Mouse (Mus musculus) hindbrain, embryonic 14.5 days (tissue): Measurements from ENCODE around the gene Dpep2nb. TPM values are rescaled to one million over a fixed set of nuclear protein-coding genes. Genes with fewer than 3 reads are reported as not detected.
"Not testable (repeated sequence)": the region's sequence is repeated elsewhere in the genome, so short reads cannot be mapped to it uniquely, and the experiment has no call there.

Source experiments
- ATAC-seq: fragments of 200-750 bp; cut with Nextera tagmentation; 2 replicates; pipeline ENCODE4 v1.8.0; 2017; ENCODE audit warnings: moderate number of reproducible peaks, mild to moderate bottlenecking, moderate TSS enrichment, moderate library complexity; ENCODE audit not compliant: low FRiP score
- DNase-seq: peaks from one replicate; pipeline ENCODE4 v3.0.0-alpha.2; 2015; ENCODE audit warnings: low spot score
- H3K27ac ChIP-seq: fragments of 300-500 bp; sonication (generic); 2 replicates; pipeline ENCODE4 v1.5.1; 2014; ENCODE audit warnings: mild to moderate bottlenecking, moderate library complexity
- H3K27me3 ChIP-seq: fragments of 300-500 bp; sonication (generic); 2 replicates; pipeline ENCODE4 v1.6.1; 2014; ENCODE audit warnings: mild to moderate bottlenecking, low read length, mixed read lengths; ENCODE audit not compliant: control insufficient read depth, insufficient read depth
- H3K36me3 ChIP-seq: fragments of 300-500 bp; sonication (generic); replicated peaks from 2 replicates; pipeline ENCODE4 v1.6.1; 2014; ENCODE audit not compliant: control insufficient read depth, insufficient read depth
- H3K4me1 ChIP-seq: fragments of 300-500 bp; sonication (generic); replicated peaks from 2 replicates; pipeline ENCODE4 v1.6.1; 2014; ENCODE audit warnings: antibody characterized with exemption, low read length, mixed read lengths; ENCODE audit not compliant: control insufficient read depth, insufficient read depth
- H3K4me2 ChIP-seq: fragments of 300-500 bp; sonication (generic); replicated peaks from 2 replicates; pipeline ENCODE4 v1.6.1; 2014; ENCODE audit warnings: mild to moderate bottlenecking, moderate library complexity
- H3K4me3 ChIP-seq: fragments of 300-500 bp; sonication (generic); replicated peaks from 2 replicates; pipeline ENCODE4 v1.5.1; 2014; ENCODE audit warnings: mild to moderate bottlenecking, low read length
- H3K9ac ChIP-seq: fragments of 300-500 bp; sonication (generic); 2 replicates; pipeline ENCODE4 v1.6.1; 2014
- H3K9me3 ChIP-seq: fragments of 300-500 bp; sonication (generic); 2 replicates; pipeline ENCODE4 v1.6.1; 2016; ENCODE audit warnings: low read length; ENCODE audit not compliant: control insufficient read depth
- WGBS: fragments of 180-500 bp; shearing (Covaris S2); extraction: QIAGEN DNeasy Blood & Tissue Kit; methylation state at CpG from one replicate; pipeline ENCODE4 v1.1.7; 2014; 5-methylcytosine and 5-hydroxymethylcytosine counted together
- polyA plus RNA-seq: library from polyadenylated mRNA; unstranded; fragments of >200 nt; fragmentation: Nextera tagmentation; extraction: Ambion mirVana; gene quantifications from 2 replicates; pipeline ENCODE4 v1.2.1, GENCODE M21; 2014

Gene Dpep2nb
- polyA plus RNA-seq, 1 experiment from 2014 or later = not detected

- Histone ChIP-seq H3K27me3 (no peaks in the 10 kb centered on the region), H3K36me3 (no peaks in the 10 kb centered on the region), H3K27ac (no peak overlapping the region), H3K4me2 (no peak overlapping the region), H3K9me3 (no peaks in the 10 kb centered on the region), H3K4me3 (no peak overlapping the region), H3K9ac (no peak overlapping the region), H3K4me1 (no peaks in the 10 kb centered on the region)
- DNase-seq (no peak), ATAC-seq (no peak)
- WGBS = 72% methylated on average over 5 of the region's 5 CpGs
Observed at GRCm38 (mm10) chr8:105992499-105992898, 13.3 kb downstream of the Dpep2nb start.

- Histone ChIP-seq H3K9ac (no peak overlapping the region), H3K27me3 (no peaks in the 10 kb centered on the region), H3K4me1 (no peaks in the 10 kb centered on the region), H3K4me2 (no peak overlapping the region), H3K9me3 (no peaks in the 10 kb centered on the region), H3K4me3 (no peak overlapping the region), H3K27ac (no peak overlapping the region), H3K36me3 (no peaks in the 10 kb centered on the region)
- 90% methylated on average over 2 of the region's 2 CpGs for WGBS
- DNase-seq = no peak
- ATAC-seq = no peak
Observed at GRCm38 (mm10) chr8:105991546-105991945, 14.2 kb downstream of the Dpep2nb start.

- DNase-seq (peak; percentile 74), ATAC-seq (peak; percentile 37; the same call in 1 of the 2 replicates)
- Histone ChIP-seq H3K4me2 (no peak within 1 kb of the TSS), H3K36me3 (no peaks in the 10 kb centered on the region), H3K9ac (no peak within 1 kb of the TSS), H3K4me3 (no peak within 1 kb of the TSS), H3K27ac (no peak within 1 kb of the TSS), H3K9me3 (no peaks in the 10 kb centered on the region), H3K4me1 (no peaks in the 10 kb centered on the region), H3K27me3 (no peaks in the 10 kb centered on the region)
- WGBS = 10% methylated on average over 15 of the region's 15 CpGs
Observed at GRCm38 (mm10) chr8:105990856-105991387, 14.9 kb downstream of the Dpep2nb start, which contains the start of gene Dus2. Gene Dus2, plus strand, starts transcription at chr8:105991337.

GRCm38 (mm10) chr8:105988546-105988945 lies 17.2 kb downstream of the Dpep2nb start:
- no peak for ATAC-seq
- no peaks in the 10 kb centered on the region for H3K9me3 ChIP-seq
- H3K27ac ChIP-seq = no peak overlapping the region
- 85% methylated on average over 11 of the region's 11 CpGs for WGBS
- H3K36me3 ChIP-seq = no peaks in the 10 kb centered on the region
- H3K9ac ChIP-seq = no peak overlapping the region
- H3K4me2 ChIP-seq = no peak overlapping the region
- no peaks in the 10 kb centered on the region for H3K27me3 ChIP-seq
- DNase-seq = no peak
- H3K4me3 ChIP-seq = no peak overlapping the region
- H3K4me1 ChIP-seq = no peaks in the 10 kb centered on the region

- not testable (repeated sequence) for H3K4me3 ChIP-seq, H3K9ac ChIP-seq, H3K4me1 ChIP-seq, DNase-seq, H3K36me3 ChIP-seq, H3K27me3 ChIP-seq, H3K27ac ChIP-seq, H3K4me2 ChIP-seq, ATAC-seq, H3K9me3 ChIP-seq
- 87% methylated on average over 11 of the region's 11 CpGs for WGBS
Observed at GRCm38 (mm10) chr8:105983406-105983805, 22.4 kb downstream of the Dpep2nb start.

- Histone ChIP-seq H3K9me3 (no peaks in the 10 kb centered on the region), H3K27me3 (no peaks in the 10 kb centered on the region), H3K9ac (no peak overlapping the region), H3K27ac (no peak overlapping the region), H3K4me2 (no peak overlapping the region), H3K4me1 (no peaks in the 10 kb centered on the region), H3K4me3 (no peak overlapping the region), H3K36me3 (no peaks in the 10 kb centered on the region)
- ATAC-seq = no peak
- DNase-seq = no peak
- 98% methylated on average over 1 of the region's 1 CpGs for WGBS
Observed at GRCm38 (mm10) chr8:105981146-105981545, 24.6 kb downstream of the Dpep2nb start.

GRCm38 (mm10) chr8:105979325-105979724 lies 26.4 kb downstream of the Dpep2nb start, which contains the start of gene Dpep3:
Gene Dpep3, minus strand, starts transcription at chr8:105979429.
- no peak within 1 kb of the TSS for H3K9ac ChIP-seq
- WGBS = 91% methylated on average over 15 of the region's 15 CpGs
- ATAC-seq (no peak), DNase-seq (no peak)
- no peak within 1 kb of the TSS for H3K27ac ChIP-seq
- H3K27me3 ChIP-seq = no peaks in the 10 kb centered on the region
- no peak within 1 kb of the TSS for H3K4me2 ChIP-seq
- H3K4me3 ChIP-seq = no peak within 1 kb of the TSS
- no peaks in the 10 kb centered on the region for H3K9me3 ChIP-seq
- no peaks in the 10 kb centered on the region for H3K4me1 ChIP-seq
- H3K36me3 ChIP-seq = no peaks in the 10 kb centered on the region

- 70% methylated on average over 7 of the region's 7 CpGs for WGBS
- ATAC-seq (no peak), DNase-seq (no peak)
- Histone ChIP-seq H3K9ac (no peak overlapping the region), H3K4me2 (no peak overlapping the region), H3K36me3 (no peaks in the 10 kb centered on the region), H3K4me3 (no peak overlapping the region), H3K4me1 (no peaks in the 10 kb centered on the region), H3K27me3 (no peaks in the 10 kb centered on the region), H3K27ac (no peak overlapping the region), H3K9me3 (no peaks in the 10 kb centered on the region)
Observed at GRCm38 (mm10) chr8:105975363-105975762, 30.4 kb downstream of the Dpep2nb start.

GRCm38 (mm10) chr8:105971019-105971720 lies 34.6 kb downstream of the Dpep2nb start:
- Histone ChIP-seq H3K4me1 (no peaks in the 10 kb centered on the region), H3K4me2 (no peak overlapping the region), H3K4me3 (no peak overlapping the region), H3K27me3 (peaks cover 10% of the 10 kb centered on the region), H3K9me3 (no peaks in the 10 kb centered on the region), H3K36me3 (no peaks in the 10 kb centered on the region), H3K9ac (no peak overlapping the region), H3K27ac (no peak overlapping the region)
- DNase-seq (no peak), ATAC-seq (no peak)
- WGBS = 74% methylated on average over 8 of the region's 8 CpGs
